Mouse (Mus musculus): ENCODE results near the gene Grb2. TPM values are rescaled to one million over a fixed set of nuclear protein-coding genes. Genes with fewer than 3 reads are reported as not detected.

Gene Grb2
- polyA plus RNA-seq, 1 experiment, result 45.0 TPM

DNA sequence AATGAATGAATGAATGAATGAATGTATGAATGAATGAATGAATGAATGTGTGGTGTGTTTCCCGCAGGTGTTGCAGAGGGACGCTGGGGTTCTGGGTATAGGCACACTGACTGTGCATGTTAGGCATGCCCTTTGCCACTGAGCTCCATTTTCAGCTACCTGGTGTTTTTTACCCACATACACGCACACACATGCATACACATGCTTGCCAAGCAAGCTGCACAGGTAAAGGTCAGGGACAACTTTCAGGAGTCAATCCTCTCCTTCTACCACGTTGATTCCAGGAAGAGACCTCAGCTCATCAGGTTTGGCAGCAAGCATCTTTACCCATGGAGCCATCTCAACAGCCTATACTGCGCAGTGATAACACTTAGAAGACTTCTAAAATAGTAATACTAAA lies 16.9 kb downstream of the Grb2 start:
- Histone ChIP-seq H3K27me3 (ENCODE audit: control insufficient read depth, insufficient read depth, insufficient read length) (no peaks in the 10 kb centered on the region), H3K79me3 (ENCODE audit: low read depth) (peaks cover 90% of the 10 kb centered on the region), H3K4me3 (ENCODE audit: insufficient read depth, poor library complexity, severe bottlenecking) (no peak overlapping the region), H3K36me3 (ENCODE audit: control insufficient read depth, insufficient read depth) (peaks cover 4% of the 10 kb centered on the region), H3ac (ENCODE audit: control insufficient read depth, insufficient read length, low read depth) (no peak overlapping the region), H3K79me2 (ENCODE audit: control insufficient read depth, insufficient read depth) (peaks cover 100% of the 10 kb centered on the region)
- TF ChIP-seq USF1 (IDR thresholded peaks at IDR 0.05; ENCODE audit: low read depth) (no peak), CTCF (IDR thresholded peaks at IDR 0.05; ENCODE audit: control insufficient read depth, insufficient read depth, insufficient read length) (no peak), MAX (IDR thresholded peaks at IDR 0.05) (no peak), MYOD1 (IDR thresholded peaks at IDR 0.05; ENCODE audit: control insufficient read depth, insufficient read length, low read depth) (no peak), CEBPB (IDR thresholded peaks at IDR 0.05; ENCODE audit: low read depth) (no peak), FOSL1 (IDR thresholded peaks at IDR 0.05; ENCODE audit: insufficient read depth, low read length, poor library complexity, severe bottlenecking) (no peak)

DNA sequence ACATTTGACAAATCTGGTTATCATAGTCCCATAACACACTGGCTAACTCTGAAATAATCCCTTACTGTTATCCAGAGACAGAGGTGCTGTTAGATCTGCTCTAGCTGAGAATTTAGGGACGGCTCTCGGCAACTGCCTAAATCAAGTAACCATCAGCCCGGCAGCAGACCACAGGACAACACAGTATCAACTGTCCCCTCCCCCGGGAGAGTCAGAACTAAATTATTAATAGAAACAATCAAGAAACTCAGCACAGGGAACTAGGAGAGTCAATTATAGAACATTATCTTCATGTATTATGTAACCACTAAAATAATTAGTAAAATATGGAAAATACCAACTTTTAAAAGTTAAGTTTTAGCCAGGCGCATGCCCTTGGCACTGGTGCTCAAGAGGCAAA lies 17.4 kb downstream of the Grb2 start:
- H3K79me3 ChIP-seq (ENCODE audit: low read depth), result peaks cover 85% of the 10 kb centered on the region
- no peak for TF ChIP-seq MAX (IDR thresholded peaks at IDR 0.05)
- TF ChIP-seq FOSL1 (IDR thresholded peaks at IDR 0.05; ENCODE audit: insufficient read depth, low read length, poor library complexity, severe bottlenecking), result no peak
- TF ChIP-seq CTCF (IDR thresholded peaks at IDR 0.05; ENCODE audit: control insufficient read depth, insufficient read depth, insufficient read length), result no peak
- TF ChIP-seq CEBPB (IDR thresholded peaks at IDR 0.05; ENCODE audit: low read depth), result no peak
- TF ChIP-seq MYOG (IDR thresholded peaks at IDR 0.05; ENCODE audit: control insufficient read depth, extremely low read depth, insufficient read length), result no peak
- TF ChIP-seq MYOD1 (IDR thresholded peaks at IDR 0.05; ENCODE audit: control insufficient read depth, insufficient read length, low read depth), result no peak
- no peak for TF ChIP-seq USF1 (IDR thresholded peaks at IDR 0.05; ENCODE audit: low read depth)
- H3K4me3 ChIP-seq (ENCODE audit: insufficient read depth, poor library complexity, severe bottlenecking), result no peak overlapping the region
- H3K27me3 ChIP-seq (ENCODE audit: control insufficient read depth, insufficient read depth, insufficient read length), result no peaks in the 10 kb centered on the region
- no peak overlapping the region for H3ac ChIP-seq (ENCODE audit: control insufficient read depth, insufficient read length, low read depth)
- peaks cover 3% of the 10 kb centered on the region for H3K36me3 ChIP-seq (ENCODE audit: control insufficient read depth, insufficient read depth)
- peaks cover 100% of the 10 kb centered on the region for H3K79me2 ChIP-seq (ENCODE audit: control insufficient read depth, insufficient read depth)

DNA sequence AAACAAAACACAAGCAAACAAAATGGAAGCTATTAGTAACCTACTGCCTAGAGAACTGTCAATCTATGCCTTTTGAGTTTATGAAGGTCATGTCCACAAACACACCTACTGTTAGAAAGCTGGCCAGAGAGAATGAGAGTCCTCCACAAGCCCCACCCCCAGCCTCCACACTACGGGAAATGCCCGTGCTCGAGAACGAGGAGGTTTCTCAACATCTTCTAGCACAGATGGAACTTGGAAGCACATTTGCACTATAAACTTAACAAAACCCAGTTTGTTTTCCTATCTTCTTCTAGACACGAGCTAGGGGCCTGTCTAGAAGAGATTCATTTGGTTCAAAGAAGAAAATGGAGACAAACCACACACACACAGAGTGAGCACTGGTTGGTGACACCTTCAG lies 18.0 kb downstream of the Grb2 start:
- peaks cover 84% of the 10 kb centered on the region for H3K79me3 ChIP-seq (ENCODE audit: low read depth)
- no peak overlapping the region for H3K4me3 ChIP-seq (ENCODE audit: insufficient read depth, poor library complexity, severe bottlenecking)
- no peaks in the 10 kb centered on the region for H3K36me3 ChIP-seq (ENCODE audit: control insufficient read depth, insufficient read depth)
- H3ac ChIP-seq (ENCODE audit: control insufficient read depth, insufficient read length, low read depth), result no peak overlapping the region
- H3K79me2 ChIP-seq (ENCODE audit: control insufficient read depth, insufficient read depth), result peaks cover 100% of the 10 kb centered on the region
- no peaks in the 10 kb centered on the region for H3K27me3 ChIP-seq (ENCODE audit: control insufficient read depth, insufficient read depth, insufficient read length)
- no peak for TF ChIP-seq CTCF (IDR thresholded peaks at IDR 0.05; ENCODE audit: control insufficient read depth, insufficient read depth, insufficient read length)
- TF ChIP-seq CEBPB (IDR thresholded peaks at IDR 0.05; ENCODE audit: low read depth), result no peak
- no peak for TF ChIP-seq FOSL1 (IDR thresholded peaks at IDR 0.05; ENCODE audit: insufficient read depth, low read length, poor library complexity, severe bottlenecking)
- TF ChIP-seq MYOD1 (IDR thresholded peaks at IDR 0.05; ENCODE audit: control insufficient read depth, insufficient read length, low read depth), result no peak
- TF ChIP-seq USF1 (IDR thresholded peaks at IDR 0.05; ENCODE audit: low read depth), result no peak
- TF ChIP-seq MAX (IDR thresholded peaks at IDR 0.05), result no peak
- TF ChIP-seq MYOG (IDR thresholded peaks at IDR 0.05; ENCODE audit: control insufficient read depth, extremely low read depth, insufficient read length), result no peak

DNA sequence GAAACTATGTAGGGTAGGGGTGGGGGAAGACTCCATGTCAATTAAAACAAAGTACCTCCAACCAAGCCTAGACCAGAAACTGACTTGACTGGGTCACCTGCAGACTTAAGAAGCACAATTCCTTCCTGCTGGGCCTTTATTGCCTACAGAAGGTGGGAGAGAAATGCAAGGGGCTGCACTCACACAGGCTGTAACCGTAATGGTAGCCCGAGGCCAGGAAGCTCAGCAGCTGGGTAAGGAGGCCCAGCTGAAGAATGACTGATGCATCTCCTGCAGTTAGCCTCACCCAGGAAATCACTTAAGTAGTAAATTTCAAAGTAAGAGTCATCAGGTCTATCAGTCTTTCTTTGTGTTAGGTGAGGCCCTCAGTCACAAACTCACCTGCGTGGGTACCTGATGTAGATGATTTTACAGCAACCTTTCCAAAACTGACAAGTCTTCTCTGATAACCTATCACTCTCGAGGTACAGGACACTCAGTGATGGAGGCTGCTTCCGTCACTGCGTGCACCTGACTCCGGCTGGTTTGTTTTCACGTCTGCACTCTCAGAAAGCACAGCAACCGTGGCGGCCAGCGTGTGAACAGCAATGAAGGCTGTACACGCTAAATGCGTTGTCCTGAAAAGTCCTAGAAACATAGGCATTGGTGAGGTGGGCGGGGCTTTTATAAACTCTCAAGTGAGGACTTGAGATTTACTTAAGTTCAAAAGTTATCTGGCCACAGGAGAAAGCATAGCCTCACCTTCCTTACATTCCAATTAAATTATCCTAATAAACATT lies 19.1 kb downstream of the Grb2 start:
- H3K79me2 ChIP-seq (ENCODE audit: control insufficient read depth, insufficient read depth), result peaks cover 100% of the 10 kb centered on the region
- H3K4me3 ChIP-seq (ENCODE audit: insufficient read depth, poor library complexity, severe bottlenecking), result no peak overlapping the region
- H3K27me3 ChIP-seq (ENCODE audit: control insufficient read depth, insufficient read depth, insufficient read length), result no peaks in the 10 kb centered on the region
- H3ac ChIP-seq (ENCODE audit: control insufficient read depth, insufficient read length, low read depth), result no peak overlapping the region
- H3K36me3 ChIP-seq (ENCODE audit: control insufficient read depth, insufficient read depth), result no peaks in the 10 kb centered on the region
- no peak for TF ChIP-seq CEBPB (IDR thresholded peaks at IDR 0.05; ENCODE audit: low read depth)
- TF ChIP-seq MAX (IDR thresholded peaks at IDR 0.05), result no peak
- TF ChIP-seq USF1 (IDR thresholded peaks at IDR 0.05; ENCODE audit: low read depth), result no peak
- TF ChIP-seq MYOG (IDR thresholded peaks at IDR 0.05; ENCODE audit: control insufficient read depth, extremely low read depth, insufficient read length), result no peak
- TF ChIP-seq CTCF (IDR thresholded peaks at IDR 0.05; ENCODE audit: control insufficient read depth, insufficient read depth, insufficient read length), result no peak
- TF ChIP-seq FOSL1 (IDR thresholded peaks at IDR 0.05; ENCODE audit: insufficient read depth, low read length, poor library complexity, severe bottlenecking), result no peak
- no peak for TF ChIP-seq MYOD1 (IDR thresholded peaks at IDR 0.05; ENCODE audit: control insufficient read depth, insufficient read length, low read depth)
- H3K79me3 ChIP-seq (ENCODE audit: low read depth), result peaks cover 85% of the 10 kb centered on the region

DNA sequence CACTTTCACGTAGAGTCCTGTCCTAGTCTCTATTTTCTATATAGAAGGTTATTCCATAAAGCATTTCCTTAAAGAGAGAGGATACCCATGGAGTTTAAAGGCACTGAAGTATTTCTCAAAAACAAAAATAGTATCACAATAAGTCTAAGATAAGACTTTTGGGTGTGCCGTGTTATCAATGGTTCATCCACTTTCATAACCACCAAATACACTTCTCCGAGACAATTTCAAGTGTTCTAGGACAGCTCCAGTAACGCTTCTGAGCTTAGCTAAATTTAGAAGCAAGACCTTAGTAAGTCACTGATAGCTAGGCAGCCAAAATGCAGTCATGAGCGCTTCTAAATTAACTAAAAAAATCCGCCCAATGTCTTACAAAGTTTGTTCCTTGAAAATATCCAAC lies 22.0 kb downstream of the Grb2 start:
- Histone ChIP-seq H3K36me3 (ENCODE audit: control insufficient read depth, insufficient read depth) (peaks cover 15% of the 10 kb centered on the region), H3ac (ENCODE audit: control insufficient read depth, insufficient read length, low read depth) (peak overlapping the region; percentile 40), H3K79me2 (ENCODE audit: control insufficient read depth, insufficient read depth) (peaks cover 100% of the 10 kb centered on the region), H3K27me3 (ENCODE audit: control insufficient read depth, insufficient read depth, insufficient read length) (no peaks in the 10 kb centered on the region), H3K4me3 (ENCODE audit: insufficient read depth, poor library complexity, severe bottlenecking) (no peak overlapping the region), H3K79me3 (ENCODE audit: low read depth) (peaks cover 81% of the 10 kb centered on the region)
- TF ChIP-seq CTCF (IDR thresholded peaks at IDR 0.05; ENCODE audit: control insufficient read depth, insufficient read depth, insufficient read length) (no peak), MAX (IDR thresholded peaks at IDR 0.05) (no peak), USF1 (IDR thresholded peaks at IDR 0.05; ENCODE audit: low read depth) (no peak), MYOG (IDR thresholded peaks at IDR 0.05; ENCODE audit: control insufficient read depth, extremely low read depth, insufficient read length) (no peak), CEBPB (IDR thresholded peaks at IDR 0.05; ENCODE audit: low read depth) (no peak), FOSL1 (IDR thresholded peaks at IDR 0.05; ENCODE audit: insufficient read depth, low read length, poor library complexity, severe bottlenecking) (no peak), MYOD1 (IDR thresholded peaks at IDR 0.05; ENCODE audit: control insufficient read depth, insufficient read length, low read depth) (no peak)

Data from C2C12 (cell line).